Mouse (Mus musculus) heart, postnatal 0 days (tissue): ENCODE data around the gene Plekha6. TPM values are rescaled to one million over a fixed set of nuclear protein-coding genes. Genes with fewer than 3 reads are reported as not detected.
A peak's percentile ranks its signal among the peaks of the same experiment; 100 is the strongest.

Source experiments
- ATAC-seq: fragments of 200-750 bp; cut with Nextera tagmentation; 2 replicates; pipeline ENCODE4 v1.8.0; 2017; ENCODE audit warnings: low read depth, moderate number of reproducible peaks, moderate library complexity; ENCODE audit not compliant: insufficient read depth
- DNase-seq: peaks from one replicate; pipeline ENCODE4 v3.0.0-alpha.2; 2016; ENCODE audit warnings: low spot score
- H3K27ac ChIP-seq: fragments of 300-500 bp; sonication (generic); 2 replicates; pipeline ENCODE4 v1.5.1; 2014; ENCODE audit warnings: low read depth, mild to moderate bottlenecking
- H3K27me3 ChIP-seq: fragments of 300-500 bp; sonication (generic); 2 replicates; pipeline ENCODE4 v1.6.1; 2014; ENCODE audit warnings: low read length, mixed read lengths; ENCODE audit not compliant: control insufficient read depth, insufficient read depth
- H3K36me3 ChIP-seq: fragments of 300-500 bp; sonication (generic); replicated peaks from 2 replicates; pipeline ENCODE4 v1.6.1; 2014; ENCODE audit warnings: low read length, mixed read lengths; ENCODE audit not compliant: control insufficient read depth, insufficient read depth
- H3K4me1 ChIP-seq: fragments of 300-500 bp; sonication (generic); 2 replicates; pipeline ENCODE4 v1.6.1; 2014; ENCODE audit warnings: antibody characterized with exemption; ENCODE audit not compliant: control insufficient read depth, insufficient read depth
- H3K4me2 ChIP-seq: fragments of 300-500 bp; sonication (generic); 2 replicates; pipeline ENCODE4 v1.6.1; 2014; ENCODE audit warnings: low read depth, mild to moderate bottlenecking, low read length, moderate library complexity
- H3K4me3 ChIP-seq: fragments of 300-500 bp; sonication (generic); 2 replicates; pipeline ENCODE4 v1.5.1; 2014; ENCODE audit warnings: low read depth, low read length
- H3K9ac ChIP-seq: fragments of 300-500 bp; sonication (generic); replicated peaks from 2 replicates; pipeline ENCODE4 v1.6.1; 2014; ENCODE audit warnings: low read depth, low read length, mixed read lengths
- H3K9me3 ChIP-seq: fragments of 300-500 bp; sonication (generic); replicated peaks from 2 replicates; pipeline ENCODE4 v1.6.1; 2016; ENCODE audit warnings: low read length; ENCODE audit not compliant: control insufficient read depth
- CTCF ChIP-seq: IDR thresholded peaks from 2 replicates; pipeline ENCODE4 v1.5.1; 2016; ENCODE audit warnings: antibody characterized with exemption, control low read depth, low read depth
- EP300 ChIP-seq: IDR thresholded peaks from 2 replicates; pipeline ENCODE4 v1.6.1; 2016; ENCODE audit warnings: antibody characterized with exemption, low read depth
- whole genome bisulfite sequencing: fragments of 180-500 bp; shearing (Covaris S2); extraction: QIAGEN DNeasy Blood & Tissue Kit; methylation state at CpG from one replicate; pipeline ENCODE4 v1.1.7; 2014; 5-methylcytosine and 5-hydroxymethylcytosine counted together
- polyA plus RNA-seq: library from polyadenylated mRNA; unstranded; fragments of >200 nt; fragmentation: Nextera tagmentation; extraction: Ambion mirVana; gene quantifications from 2 replicates; pipeline ENCODE4 v1.2.1, GENCODE M21; 2015
- total RNA-seq: library from RNA; depleted of rRNA; stranded (reverse); fragments of >200 nt; gene quantifications from 2 replicates; pipeline ENCODE4 v1.2.3, GENCODE M21; 2014; ENCODE audit warnings: low replicate concordance

Plekha6 gene
- total and polyA plus RNA-seq, 2 experiments from 2014 or later = 7.0 to 36.1 TPM

DNA sequence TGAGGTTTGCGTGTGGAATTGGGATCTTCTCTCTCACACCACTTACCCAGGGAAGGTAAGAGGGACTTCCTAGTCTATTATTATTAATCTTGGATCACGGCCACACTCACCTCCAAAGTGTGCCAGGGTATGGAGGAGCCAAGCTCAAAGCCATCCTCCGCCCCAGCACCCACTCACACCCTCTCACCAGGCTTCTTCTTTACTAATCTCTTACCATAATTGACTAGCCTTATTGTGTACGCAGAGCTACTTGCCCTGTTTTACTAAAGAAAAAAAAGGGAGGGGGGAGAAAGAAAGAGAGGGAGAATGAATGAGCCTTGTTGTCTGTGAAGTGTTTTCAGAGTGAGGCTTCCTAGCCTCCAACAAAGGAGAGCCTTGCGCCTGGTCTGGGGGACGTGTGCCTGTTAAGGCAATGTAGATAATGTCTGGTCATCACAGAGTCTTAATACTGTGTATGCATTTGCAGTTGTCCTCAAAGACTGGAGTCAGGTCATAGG lies 164.3 kb downstream of the Plekha6 start:
- no peak overlapping the region for H3K27ac ChIP-seq
- DNase-seq = no peak
- H3K27me3 ChIP-seq = peaks cover 30% of the 10 kb centered on the region
- no peaks in the 10 kb centered on the region for H3K9me3 ChIP-seq
- no peak overlapping the region for H3K4me2 ChIP-seq
- H3K4me3 ChIP-seq = no peak overlapping the region
- no peaks in the 10 kb centered on the region for H3K4me1 ChIP-seq
- WGBS = 75% methylated on average over 6 of the region's 6 CpGs
- TF ChIP-seq EP300 = no peak
- TF ChIP-seq CTCF = no peak
- ATAC-seq = no peak
- no peak overlapping the region for H3K9ac ChIP-seq
- H3K36me3 ChIP-seq = no peaks in the 10 kb centered on the region

DNA sequence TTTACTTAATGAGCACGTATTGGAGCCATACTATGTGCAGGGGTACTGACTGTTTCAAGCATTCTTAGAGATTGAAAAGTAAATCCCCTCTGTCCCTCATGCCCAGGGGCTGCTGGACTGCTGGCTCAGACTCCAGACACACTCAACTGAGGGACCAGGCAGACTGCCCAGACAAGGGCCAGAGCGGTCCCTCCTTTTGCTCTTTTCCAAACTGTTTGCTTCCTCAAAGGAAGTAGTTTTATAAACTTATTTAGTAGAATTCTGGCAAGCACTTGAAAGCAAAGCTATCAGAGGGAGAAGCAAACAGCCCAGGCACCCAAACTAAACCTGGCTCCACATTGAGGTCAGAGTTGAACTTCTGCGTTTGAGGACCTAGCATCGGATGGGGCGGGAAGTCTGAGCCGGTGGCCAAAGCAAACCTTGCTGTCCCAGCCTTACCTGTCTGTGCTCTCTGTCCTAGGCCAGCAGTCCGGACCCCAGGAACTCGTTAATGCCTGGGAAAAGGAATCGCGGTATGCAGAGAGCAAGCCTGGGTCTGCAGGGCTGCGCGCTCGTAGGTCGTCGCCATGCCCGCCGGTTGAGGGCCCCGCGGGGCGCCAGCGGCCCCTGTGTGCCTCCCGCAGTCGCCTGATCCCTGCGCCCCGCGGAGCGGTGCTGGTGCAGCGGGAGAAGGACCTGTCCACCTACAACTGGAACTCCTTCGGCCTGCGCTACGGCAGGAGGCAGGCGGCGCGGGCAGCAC lies 165.1 kb downstream of the Plekha6 start:
- peak overlapping the region; percentile 55 for H3K4me2 ChIP-seq
- WGBS = 9% methylated on average over 34 of the region's 34 CpGs
- H3K36me3 ChIP-seq = no peaks in the 10 kb centered on the region
- ATAC-seq (no peak), DNase-seq (no peak)
- H3K4me3 ChIP-seq = peak overlapping the region; percentile 37
- H3K27me3 ChIP-seq = peaks cover 30% of the 10 kb centered on the region
- H3K9ac ChIP-seq = 0 out of 2 replicates have a peak overlapping the region, but pooled peaks have one; percentile 7
- H3K9me3 ChIP-seq = no peaks in the 10 kb centered on the region
- H3K27ac ChIP-seq = no peak overlapping the region
- H3K4me1 ChIP-seq = no peaks in the 10 kb centered on the region
- no peak for TF ChIP-seq CTCF
- no peak for TF ChIP-seq EP300

DNA sequence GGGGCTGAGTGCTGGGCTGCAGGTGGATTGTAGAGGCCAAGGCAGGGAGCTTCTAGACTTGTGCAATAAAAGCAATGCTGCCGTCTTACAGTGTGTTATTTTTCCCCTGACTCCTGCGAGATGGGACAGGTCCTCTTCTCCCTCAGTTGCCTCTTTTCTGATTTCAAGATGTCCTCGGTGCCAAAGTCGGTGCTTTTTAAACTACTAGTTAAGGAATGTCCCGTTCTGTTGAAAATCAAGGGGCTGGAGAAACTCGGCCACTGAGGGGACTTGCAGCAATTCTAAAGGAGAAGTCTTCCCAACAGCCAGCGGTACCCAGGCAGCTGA lies 165.6 kb downstream of the Plekha6 start:
- no peaks in the 10 kb centered on the region for H3K36me3 ChIP-seq
- TF ChIP-seq EP300 = no peak
- TF ChIP-seq CTCF = no peak
- H3K27ac ChIP-seq = no peak overlapping the region
- peaks cover 30% of the 10 kb centered on the region for H3K27me3 ChIP-seq
- H3K9ac ChIP-seq = no peak overlapping the region
- no peaks in the 10 kb centered on the region for H3K9me3 ChIP-seq
- ATAC-seq (no peak), DNase-seq (no peak)
- peak overlapping the region; percentile 37 for H3K4me3 ChIP-seq
- no peaks in the 10 kb centered on the region for H3K4me1 ChIP-seq
- H3K4me2 ChIP-seq = peak overlapping the region; percentile 55
- 35% methylated on average over 7 of the region's 7 CpGs for WGBS

DNA sequence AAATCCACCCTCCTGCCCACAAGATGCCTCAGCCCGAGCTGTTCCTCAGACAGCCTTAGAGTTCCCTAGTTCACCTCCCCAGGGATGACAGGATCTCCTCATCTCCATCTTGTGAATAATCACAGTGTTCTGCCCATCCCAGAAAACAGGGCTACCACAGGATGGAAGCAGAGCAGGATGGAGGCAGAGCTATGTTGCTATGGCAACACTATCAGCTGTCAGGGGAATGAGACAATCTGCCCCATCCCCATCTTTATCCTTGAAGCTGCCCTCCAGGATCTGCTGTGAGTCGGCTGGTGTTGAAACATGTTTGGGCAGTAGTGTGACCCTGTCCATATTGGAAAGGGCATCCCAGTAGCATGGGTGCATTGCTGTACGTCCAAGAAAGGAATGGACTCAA lies 167.1 kb downstream of the Plekha6 start:
- peaks cover 30% of the 10 kb centered on the region for H3K27me3 ChIP-seq
- 60% methylated on average over 3 of the region's 3 CpGs for WGBS
- H3K4me1 ChIP-seq = no peaks in the 10 kb centered on the region
- DNase-seq = no peak
- no peaks in the 10 kb centered on the region for H3K9me3 ChIP-seq
- no peak overlapping the region for H3K4me3 ChIP-seq
- H3K27ac ChIP-seq = no peak overlapping the region
- H3K9ac ChIP-seq = no peak overlapping the region
- no peak overlapping the region for H3K4me2 ChIP-seq
- ATAC-seq = no peak
- no peak for TF ChIP-seq CTCF
- TF ChIP-seq EP300 = no peak
- no peaks in the 10 kb centered on the region for H3K36me3 ChIP-seq

DNA sequence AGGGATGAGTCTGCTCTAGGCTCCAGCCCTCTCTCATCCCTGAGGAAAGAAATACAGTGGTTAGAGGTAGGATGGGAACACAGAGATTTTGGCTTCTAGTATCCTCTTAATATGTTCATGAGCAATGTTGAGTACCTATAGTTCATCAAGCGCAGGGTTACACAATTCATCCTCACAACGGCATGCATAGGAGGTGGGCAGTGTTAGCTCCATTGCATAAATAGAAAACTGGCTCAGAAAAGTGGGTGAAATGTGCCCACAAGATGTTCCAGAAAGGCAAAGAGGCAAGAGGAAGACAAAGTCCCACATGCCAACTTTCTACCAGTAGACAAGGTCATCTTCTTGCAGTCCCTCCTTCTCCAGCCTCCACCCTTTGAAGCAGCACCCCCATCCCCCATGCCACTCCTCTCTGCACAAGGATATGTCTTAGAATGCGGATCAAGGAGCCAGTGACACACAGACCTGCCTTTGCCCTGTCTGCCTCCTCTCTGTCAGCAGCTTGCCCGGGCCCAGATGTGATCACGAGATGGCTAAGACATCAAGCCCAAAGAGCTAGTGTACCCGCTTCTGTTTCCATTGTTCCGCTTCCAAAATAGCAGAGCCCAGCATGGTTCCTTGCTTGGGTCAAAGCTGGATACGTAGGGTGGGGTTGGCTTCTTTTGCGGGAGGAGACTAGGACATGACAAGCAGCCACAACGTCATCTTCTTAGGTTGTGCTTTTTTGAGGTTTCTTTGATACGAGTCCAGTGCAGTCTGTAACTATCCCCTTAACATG lies 168.8 kb downstream of the Plekha6 start:
- Histone ChIP-seq H3K4me2 (no peak overlapping the region), H3K27ac (no peak overlapping the region), H3K27me3 (peaks cover 30% of the 10 kb centered on the region), H3K9me3 (no peaks in the 10 kb centered on the region), H3K9ac (no peak overlapping the region), H3K4me3 (no peak overlapping the region), H3K36me3 (no peaks in the 10 kb centered on the region), H3K4me1 (no peaks in the 10 kb centered on the region)
- no peak for DNase-seq
- no peak for ATAC-seq
- TF ChIP-seq CTCF = no peak
- no peak for TF ChIP-seq EP300
- 84% methylated on average over 11 of the region's 11 CpGs for WGBS
